Mouse (Mus musculus) embryonic facial prominence, embryonic 10.5 days (tissue): ENCODE data around the gene Prim2. TPM values are rescaled to one million over a fixed set of nuclear protein-coding genes. Genes with fewer than 3 reads are reported as not detected.

Experiments used
- polyA plus RNA-seq: library from polyadenylated mRNA; unstranded; fragments of >200 nt; fragmentation: Nextera tagmentation; extraction: Ambion mirVana; gene quantifications from 2 replicates; pipeline ENCODE4 v1.2.1, GENCODE M21; 2016

The Prim2 gene
- polyA plus RNA-seq, 1 experiment from 2014 or later, result 55.5 TPM

Other genes starting within 250 kb of the Prim2 start
- gene Rab23, start 50.1 kb upstream of the Prim2 start, polyA plus RNA-seq, result 32.3 and 35.2 TPM in 2 replicates
- gene Bag2, start 88.0 kb upstream of the Prim2 start, polyA plus RNA-seq, result 59.0 and 65.7 TPM in 2 replicates
- 33.6 and 35.7 TPM in 2 replicates for gene Zfp451, start 144.8 kb upstream of the Prim2 start, polyA plus RNA-seq
- gene Bend6, start 238.0 kb upstream of the Prim2 start, polyA plus RNA-seq, result 1.3 and 2.2 TPM in 2 replicates
- 17.3 and 17.4 TPM in 2 replicates for gene Dst, start 238.4 kb upstream of the Prim2 start, polyA plus RNA-seq